Mouse (Mus musculus): Measurements from ENCODE around the gene Smpd4.

GRCm38 (mm10) chr16:17639951-17640350, 20.8 kb downstream of the Smpd4 start:
- no peak for TF ChIP-seq GATA1 (IDR thresholded peaks at IDR 0.05; ENCODE audit: borderline replicate concordance, low read length)
- TF ChIP-seq CTCF (IDR thresholded peaks at IDR 0.05; ENCODE audit: low read depth, low read length), result no peak
